Mouse (Mus musculus): Measurements from ENCODE around the gene Gmpr. TPM values are rescaled to one million over a fixed set of nuclear protein-coding genes. Genes with fewer than 3 reads are reported as not detected.

Gene Gmpr
- polyA plus RNA-seq (2014; fragmentation: Nextera tagmentation; extraction: Ambion mirVana) = 20.3 and 20.5 TPM in 2 replicates

GRCm38 (mm10) chr13:45507274-45508229 lies at the start of gene Gmpr:
Gmpr (plus strand) TSS chr13:45507444.
- under 1% methylated on average over 63 of the region's 63 CpGs for WGBS
- no peak within 1 kb of the TSS for H3K27ac ChIP-seq (ENCODE audit: low read depth, low read length)

DNA sequence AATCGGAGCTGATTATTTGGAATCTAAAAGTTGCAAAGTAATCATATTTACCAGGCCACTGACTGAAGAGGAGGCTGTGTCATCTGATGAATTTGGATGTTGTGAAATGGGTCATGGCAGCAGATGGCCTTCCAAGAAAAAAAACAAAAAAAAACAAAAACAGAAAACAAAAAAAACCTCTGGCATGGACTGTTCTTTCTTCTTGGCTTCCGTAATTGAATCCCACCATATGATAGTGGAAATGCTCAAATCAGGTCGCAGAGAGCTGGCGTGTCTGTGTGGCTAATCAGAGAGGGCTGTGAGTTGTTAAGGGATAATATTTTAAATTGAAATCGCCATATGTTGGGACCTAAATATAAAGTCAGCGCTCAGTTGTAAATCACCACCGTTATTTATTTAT lies 49.8 kb upstream of the Gmpr start:
- 81% methylated on average over 7 of the region's 7 CpGs for WGBS

More at GRCm38 (mm10) chr13:45507274-45508229, at the start of gene Gmpr:
- Histone ChIP-seq H3K9ac (ENCODE audit: low read length) (peak within 1 kb of the TSS; percentile 60), H3K36me3 (ENCODE audit: control insufficient read depth, insufficient read depth, low read length) (no peaks in the 10 kb centered on the region), H3K4me3 (ENCODE audit: low read depth, low read length) (peak within 1 kb of the TSS; percentile 54), H3K27me3 (ENCODE audit: control insufficient read depth, insufficient read depth, low read length) (peaks cover 14% of the 10 kb centered on the region), H3K9me3 (ENCODE audit: control insufficient read depth, low read length) (no peaks in the 10 kb centered on the region), H3K4me1 (replicated peaks; ENCODE audit: control insufficient read depth, insufficient read depth, low read length) (peaks cover 4% of the 10 kb centered on the region; the same call in 1 of the 2 replicates), H3K4me2 (ENCODE audit: low read depth, low read length, severe bottlenecking) (peak within 1 kb of the TSS; percentile 94)
- ATAC-seq (replicated peaks; ENCODE audit: low FRiP score) (peak; percentile 86), DNase-seq (ENCODE audit: low spot score) (peak; percentile 89)

GRCm38 (mm10) chr13:45460177-45460576 lies 47.1 kb upstream of the Gmpr start:
- Histone ChIP-seq H3K36me3 (ENCODE audit: control insufficient read depth, insufficient read depth, low read length) (no peaks in the 10 kb centered on the region), H3K4me3 (ENCODE audit: low read depth, low read length) (no peak overlapping the region), H3K4me1 (replicated peaks; ENCODE audit: control insufficient read depth, insufficient read depth, low read length) (peaks cover 4% of the 10 kb centered on the region; the same call in 1 of the 2 replicates), H3K27ac (ENCODE audit: low read depth, low read length) (no peak overlapping the region), H3K4me2 (ENCODE audit: low read depth, low read length, severe bottlenecking) (no peak overlapping the region), H3K9ac (ENCODE audit: low read length) (no peak overlapping the region), H3K27me3 (ENCODE audit: control insufficient read depth, insufficient read depth, low read length) (no peaks in the 10 kb centered on the region), H3K9me3 (ENCODE audit: control insufficient read depth, low read length) (no peaks in the 10 kb centered on the region)
- no peak for ATAC-seq (replicated peaks; ENCODE audit: low FRiP score)
- DNase-seq (ENCODE audit: low spot score) = no peak
- WGBS = 93% methylated on average over 3 of the region's 3 CpGs

More for the DNA sequence above, 49.8 kb upstream of the Gmpr start:
- Histone ChIP-seq H3K4me2 (ENCODE audit: low read depth, low read length, severe bottlenecking) (no peak overlapping the region), H3K4me3 (ENCODE audit: low read depth, low read length) (no peak overlapping the region), H3K9me3 (ENCODE audit: control insufficient read depth, low read length) (no peaks in the 10 kb centered on the region), H3K4me1 (replicated peaks; ENCODE audit: control insufficient read depth, insufficient read depth, low read length) (peaks cover 11% of the 10 kb centered on the region; the same call in 1 of the 2 replicates), H3K27me3 (ENCODE audit: control insufficient read depth, insufficient read depth, low read length) (no peaks in the 10 kb centered on the region), H3K9ac (ENCODE audit: low read length) (no peak overlapping the region), H3K36me3 (ENCODE audit: control insufficient read depth, insufficient read depth, low read length) (no peaks in the 10 kb centered on the region), H3K27ac (ENCODE audit: low read depth, low read length) (no peak overlapping the region)
- ATAC-seq (replicated peaks; ENCODE audit: low FRiP score) (no peak), DNase-seq (ENCODE audit: low spot score) (no peak)

GRCm38 (mm10) chr13:45461370-45461958 lies 45.8 kb upstream of the Gmpr start:
- ATAC-seq (replicated peaks; ENCODE audit: low FRiP score) (no peak), DNase-seq (ENCODE audit: low spot score) (no peak)
- no peak overlapping the region for H3K9ac ChIP-seq (ENCODE audit: low read length)
- no peaks in the 10 kb centered on the region for H3K27me3 ChIP-seq (ENCODE audit: control insufficient read depth, insufficient read depth, low read length)
- no peak overlapping the region for H3K27ac ChIP-seq (ENCODE audit: low read depth, low read length)
- H3K4me3 ChIP-seq (ENCODE audit: low read depth, low read length) = no peak overlapping the region
- no peaks in the 10 kb centered on the region for H3K4me1 ChIP-seq (replicated peaks; ENCODE audit: control insufficient read depth, insufficient read depth, low read length)
- no peaks in the 10 kb centered on the region for H3K36me3 ChIP-seq (ENCODE audit: control insufficient read depth, insufficient read depth, low read length)
- H3K4me2 ChIP-seq (ENCODE audit: low read depth, low read length, severe bottlenecking) = no peak overlapping the region
- no peaks in the 10 kb centered on the region for H3K9me3 ChIP-seq (ENCODE audit: control insufficient read depth, low read length)
- 89% methylated on average over 14 of the region's 14 CpGs for WGBS

GRCm38 (mm10) chr13:45465616-45466015 lies 41.6 kb upstream of the Gmpr start:
- no peak for ATAC-seq (replicated peaks; ENCODE audit: low FRiP score)
- WGBS = 86% methylated on average over 10 of the region's 10 CpGs
- no peak overlapping the region for H3K9ac ChIP-seq (ENCODE audit: low read length)

DNA sequence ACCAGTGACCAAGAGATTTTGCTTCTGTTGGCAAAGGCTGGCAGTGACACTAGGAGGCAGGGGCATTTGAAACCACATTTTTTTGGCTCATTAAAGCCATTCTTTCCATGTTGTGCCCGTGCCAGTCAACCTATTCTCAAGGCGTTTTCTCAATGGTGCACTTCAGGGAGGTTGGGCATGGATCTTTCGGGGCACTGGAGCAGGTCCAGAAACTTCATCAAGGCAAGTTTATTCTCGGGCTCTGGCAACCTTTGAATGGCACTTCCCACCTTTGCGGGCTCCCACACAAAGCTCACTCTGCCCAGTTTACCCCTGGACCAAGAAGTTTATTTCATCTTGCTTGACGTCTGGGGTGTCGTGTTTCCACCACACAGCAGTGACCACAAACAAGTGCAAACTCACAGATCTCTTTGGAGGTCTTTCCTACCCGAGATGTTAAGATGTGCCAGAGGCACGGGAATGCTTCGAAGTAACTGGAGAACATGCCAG lies 41.2 kb upstream of the Gmpr start:
- Histone ChIP-seq H3K9ac (ENCODE audit: low read length) (no peak overlapping the region), H3K27me3 (ENCODE audit: control insufficient read depth, insufficient read depth, low read length) (peaks cover 6% of the 10 kb centered on the region), H3K4me3 (ENCODE audit: low read depth, low read length) (no peak overlapping the region), H3K36me3 (ENCODE audit: control insufficient read depth, insufficient read depth, low read length) (no peaks in the 10 kb centered on the region), H3K27ac (ENCODE audit: low read depth, low read length) (no peak overlapping the region), H3K4me2 (ENCODE audit: low read depth, low read length, severe bottlenecking) (no peak overlapping the region), H3K9me3 (ENCODE audit: control insufficient read depth, low read length) (no peaks in the 10 kb centered on the region), H3K4me1 (replicated peaks; ENCODE audit: control insufficient read depth, insufficient read depth, low read length) (0 out of 2 replicates have a peak, but pooled peaks cover 4% of the 10 kb centered on the region)
- 75% methylated on average over 10 of the region's 10 CpGs for WGBS
- DNase-seq (ENCODE audit: low spot score) = no peak
- no peak for ATAC-seq (replicated peaks; ENCODE audit: low FRiP score)

More at GRCm38 (mm10) chr13:45465616-45466015, 41.6 kb upstream of the Gmpr start:
- no peaks in the 10 kb centered on the region for H3K36me3 ChIP-seq (ENCODE audit: control insufficient read depth, insufficient read depth, low read length)
- no peak overlapping the region for H3K4me3 ChIP-seq (ENCODE audit: low read depth, low read length)
- H3K4me2 ChIP-seq (ENCODE audit: low read depth, low read length, severe bottlenecking) = no peak overlapping the region
- no peak for DNase-seq (ENCODE audit: low spot score)
- no peak overlapping the region for H3K27ac ChIP-seq (ENCODE audit: low read depth, low read length)
- H3K4me1 ChIP-seq (replicated peaks; ENCODE audit: control insufficient read depth, insufficient read depth, low read length) = 0 out of 2 replicates have a peak, but pooled peaks cover 4% of the 10 kb centered on the region
- H3K9me3 ChIP-seq (ENCODE audit: control insufficient read depth, low read length) = no peaks in the 10 kb centered on the region
- H3K27me3 ChIP-seq (ENCODE audit: control insufficient read depth, insufficient read depth, low read length) = peaks cover 4% of the 10 kb centered on the region

DNA sequence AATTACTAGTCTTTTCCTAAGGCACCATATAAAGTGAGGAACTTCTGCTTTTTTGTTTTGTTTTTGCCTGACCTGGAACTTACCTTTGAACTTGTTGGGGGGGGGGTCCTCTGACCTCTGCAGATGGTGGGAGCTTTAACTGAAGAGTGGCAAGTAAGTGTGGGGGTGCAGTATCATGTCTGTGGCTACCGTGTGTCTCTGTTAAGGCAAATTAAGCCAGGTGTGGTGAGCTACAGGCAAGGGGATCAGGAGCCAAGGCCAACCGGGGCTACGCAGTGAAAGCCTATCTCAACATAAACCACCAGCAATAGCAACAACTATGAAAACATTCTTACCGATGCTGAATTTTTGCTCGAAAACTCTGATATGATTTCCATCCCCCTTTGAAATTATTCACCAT lies 38.5 kb upstream of the Gmpr start:
- H3K4me3 ChIP-seq (ENCODE audit: low read depth, low read length) = no peak overlapping the region
- ATAC-seq (replicated peaks; ENCODE audit: low FRiP score) = no peak
- H3K27me3 ChIP-seq (ENCODE audit: control insufficient read depth, insufficient read depth, low read length) = peaks cover 6% of the 10 kb centered on the region
- WGBS = 78% methylated on average over 5 of the region's 5 CpGs
- H3K9ac ChIP-seq (ENCODE audit: low read length) = no peak overlapping the region
- no peak for DNase-seq (ENCODE audit: low spot score)
- H3K4me2 ChIP-seq (ENCODE audit: low read depth, low read length, severe bottlenecking) = no peak overlapping the region
- H3K36me3 ChIP-seq (ENCODE audit: control insufficient read depth, insufficient read depth, low read length) = no peaks in the 10 kb centered on the region
- no peak overlapping the region for H3K27ac ChIP-seq (ENCODE audit: low read depth, low read length)
- no peaks in the 10 kb centered on the region for H3K9me3 ChIP-seq (ENCODE audit: control insufficient read depth, low read length)
- 0 out of 2 replicates have a peak, but pooled peaks cover 4% of the 10 kb centered on the region for H3K4me1 ChIP-seq (replicated peaks; ENCODE audit: control insufficient read depth, insufficient read depth, low read length)

DNA sequence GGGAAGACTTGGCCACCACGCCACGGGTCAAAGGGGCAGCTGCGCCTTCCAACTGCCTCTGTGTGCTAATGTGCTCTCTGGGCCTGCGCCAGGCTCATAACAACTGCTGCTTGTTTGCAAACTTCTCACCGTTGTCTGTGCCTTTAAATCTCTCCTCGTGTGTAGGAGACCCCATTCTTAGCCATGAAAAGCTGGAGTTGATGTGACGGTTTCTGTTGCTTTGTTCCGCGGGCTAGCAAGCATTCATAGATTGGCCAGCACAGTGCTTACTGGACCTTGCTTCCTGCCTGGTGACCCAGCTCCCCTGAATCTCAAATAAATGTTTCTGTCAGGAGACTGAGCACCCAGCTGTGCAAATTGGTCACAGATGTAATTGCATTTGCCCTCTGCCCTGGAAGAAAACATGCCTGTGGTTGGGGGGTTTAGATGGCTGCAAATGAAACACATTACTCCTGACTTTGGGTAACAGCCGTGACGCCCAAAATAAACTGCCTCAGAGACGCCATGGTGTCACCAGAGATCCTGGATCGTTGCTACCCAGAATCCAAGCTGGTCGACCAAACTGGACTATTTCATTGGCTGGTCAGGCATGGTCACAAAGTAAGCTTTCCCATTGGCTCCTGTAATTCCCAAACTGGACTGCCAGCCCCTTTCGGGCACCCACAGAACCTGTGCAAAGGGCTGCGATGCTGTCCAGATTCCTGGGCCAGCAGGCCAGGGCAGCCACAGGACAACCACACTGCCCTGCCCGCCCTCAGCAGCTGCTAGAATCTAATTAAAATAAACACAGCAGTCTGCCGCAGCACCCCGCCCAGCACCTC lies 37.6 kb upstream of the Gmpr start:
- Histone ChIP-seq H3K4me3 (ENCODE audit: low read depth, low read length) (no peak overlapping the region), H3K27ac (ENCODE audit: low read depth, low read length) (no peak overlapping the region), H3K27me3 (ENCODE audit: control insufficient read depth, insufficient read depth, low read length) (peaks cover 13% of the 10 kb centered on the region), H3K9me3 (ENCODE audit: control insufficient read depth, low read length) (no peaks in the 10 kb centered on the region), H3K9ac (ENCODE audit: low read length) (no peak overlapping the region), H3K4me2 (ENCODE audit: low read depth, low read length, severe bottlenecking) (no peak overlapping the region), H3K4me1 (replicated peaks; ENCODE audit: control insufficient read depth, insufficient read depth, low read length) (0 out of 2 replicates have a peak, but pooled peaks cover 4% of the 10 kb centered on the region), H3K36me3 (ENCODE audit: control insufficient read depth, insufficient read depth, low read length) (no peaks in the 10 kb centered on the region)
- DNase-seq (ENCODE audit: low spot score) = peak; percentile 56
- ATAC-seq (replicated peaks; ENCODE audit: low FRiP score) = no peak
- WGBS = 30% methylated on average over 19 of the region's 19 CpGs

Measured in forebrain, embryonic 11.5 days (tissue).